Mouse (Mus musculus) lung, postnatal 0 days (tissue): ENCODE measurements around the gene Rhbdl3. TPM values are rescaled to one million over a fixed set of nuclear protein-coding genes. Genes with fewer than 3 reads are reported as not detected.

Source experiments
- ATAC-seq: fragments of 200-750 bp; cut with Nextera tagmentation; 2 replicates; pipeline ENCODE4 v1.8.0; 2017; ENCODE audit warnings: moderate library complexity
- DNase-seq: peaks from one replicate; pipeline ENCODE4 v3.0.0-alpha.2; 2016; ENCODE audit warnings: low spot score
- H3K27ac ChIP-seq: fragments of 300-500 bp; sonication (generic); 2 replicates; pipeline ENCODE4 v1.5.1; 2014; ENCODE audit warnings: antibody characterized with exemption, mild to moderate bottlenecking, low read length, mixed read lengths
- H3K27me3 ChIP-seq: fragments of 300-500 bp; sonication (generic); replicated peaks from 2 replicates; pipeline ENCODE4 v1.6.1; 2014; ENCODE audit warnings: low read length, mixed read lengths; ENCODE audit not compliant: insufficient read depth
- H3K36me3 ChIP-seq: fragments of 300-500 bp; sonication (generic); 2 replicates; pipeline ENCODE4 v1.6.1; 2014; ENCODE audit warnings: low read length, mixed read lengths; ENCODE audit not compliant: insufficient read depth
- H3K4me1 ChIP-seq: fragments of 300-500 bp; sonication (generic); 2 replicates; pipeline ENCODE4 v1.6.1; 2014; ENCODE audit warnings: antibody characterized with exemption, low read depth, low read length, mixed read lengths; ENCODE audit not compliant: insufficient read depth
- H3K4me2 ChIP-seq: fragments of 300-500 bp; sonication (generic); replicated peaks from 2 replicates; pipeline ENCODE4 v1.6.1; 2014; ENCODE audit warnings: low read depth, mild to moderate bottlenecking, low read length, moderate library complexity, mixed read lengths
- H3K4me3 ChIP-seq: fragments of 300-500 bp; sonication (generic); 2 replicates; pipeline ENCODE4 v1.5.1; 2014; ENCODE audit warnings: low read depth, low read length
- H3K9ac ChIP-seq: fragments of 300-500 bp; sonication (generic); replicated peaks from 2 replicates; pipeline ENCODE4 v1.6.1; 2014; ENCODE audit warnings: low read depth, mild to moderate bottlenecking
- H3K9me3 ChIP-seq: fragments of 300-500 bp; sonication (generic); 2 replicates; pipeline ENCODE4 v1.6.1; 2016; ENCODE audit warnings: low read length, mixed read lengths
- CTCF ChIP-seq: IDR thresholded peaks from 2 replicates; pipeline ENCODE4 v1.5.1; 2016; ENCODE audit warnings: antibody characterized with exemption, mild to moderate bottlenecking
- EP300 ChIP-seq: IDR thresholded peaks from 2 replicates; pipeline ENCODE4 v1.6.1; 2016; ENCODE audit warnings: antibody characterized with exemption, mild to moderate bottlenecking, control low read depth
- WGBS: fragments of 180-500 bp; shearing (Covaris S2); extraction: QIAGEN DNeasy Blood & Tissue Kit; methylation state at CpG from one replicate; pipeline ENCODE4 v1.1.7; 2014; 5-methylcytosine and 5-hydroxymethylcytosine counted together
- polyA plus RNA-seq: library from polyadenylated mRNA; unstranded; fragments of >200 nt; fragmentation: Nextera tagmentation; extraction: Ambion mirVana; gene quantifications from 2 replicates; pipeline ENCODE4 v1.2.1, GENCODE M21; 2015

Gene Rhbdl3
- polyA plus RNA-seq, 1 experiment from 2014 or later = 0.86 TPM

DNA sequence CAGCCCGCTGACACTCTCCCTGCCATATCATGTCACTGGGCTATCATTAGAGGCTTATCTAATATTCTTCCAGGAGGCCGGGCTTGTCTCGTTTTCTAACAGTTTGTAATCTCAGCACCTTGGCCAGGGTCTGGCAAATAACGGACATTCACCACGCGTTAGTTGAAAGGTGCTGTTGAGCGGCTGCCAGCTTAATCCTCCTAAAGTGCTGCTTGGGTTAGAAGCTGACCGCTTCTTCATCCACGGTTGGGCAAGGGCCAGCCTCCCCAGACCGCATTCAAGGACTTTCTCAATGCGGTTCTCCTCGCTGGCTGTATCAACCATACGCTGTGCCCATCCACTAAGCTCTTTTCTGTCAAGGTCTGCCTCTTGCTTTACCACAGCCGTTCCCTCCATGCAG lies 4.9 kb upstream of the Rhbdl3 start:
- Histone ChIP-seq H3K36me3 (no peaks in the 10 kb centered on the region), H3K4me2 (no peak overlapping the region), H3K27ac (no peak overlapping the region), H3K9me3 (no peaks in the 10 kb centered on the region), H3K4me1 (peaks cover 5% of the 10 kb centered on the region), H3K4me3 (no peak overlapping the region), H3K27me3 (0 out of 2 replicates have a peak, but pooled peaks cover under 1% of the 10 kb centered on the region), H3K9ac (no peak overlapping the region)
- no peak for DNase-seq
- ATAC-seq = no peak
- WGBS = 19% methylated on average over 14 of the region's 14 CpGs
- TF ChIP-seq EP300 = no peak
- TF ChIP-seq CTCF = no peak

GRCm38 (mm10) chr11:80299513-80300235 lies 1.0 kb upstream of the Rhbdl3 start:
- no peak for DNase-seq
- H3K4me3 ChIP-seq = no peak overlapping the region
- no peak for ATAC-seq
- no peak overlapping the region for H3K9ac ChIP-seq
- TF ChIP-seq EP300 = no peak
- TF ChIP-seq CTCF = no peak
- no peaks in the 10 kb centered on the region for H3K36me3 ChIP-seq
- peaks cover 19% of the 10 kb centered on the region for H3K4me1 ChIP-seq
- 7% methylated on average over 11 of the region's 12 CpGs for WGBS
- no peak overlapping the region for H3K27ac ChIP-seq
- 0 out of 2 replicates have a peak overlapping the region, but pooled peaks have one; percentile 99 for H3K4me2 ChIP-seq
- no peaks in the 10 kb centered on the region for H3K9me3 ChIP-seq
- H3K27me3 ChIP-seq = 0 out of 2 replicates have a peak, but pooled peaks cover 7% of the 10 kb centered on the region

GRCm38 (mm10) chr11:80301316-80302045 lies 769 bp downstream of the Rhbdl3 start:
- H3K36me3 ChIP-seq = no peaks in the 10 kb centered on the region
- H3K4me3 ChIP-seq = peak overlapping the region; percentile 54
- H3K27me3 ChIP-seq = 0 out of 2 replicates have a peak, but pooled peaks cover 7% of the 10 kb centered on the region
- H3K27ac ChIP-seq = no peak overlapping the region
- H3K9ac ChIP-seq = no peak overlapping the region
- H3K4me2 ChIP-seq = peak overlapping the region; percentile 99
- under 1% methylated on average over 53 of the region's 53 CpGs for WGBS
- H3K4me1 ChIP-seq = peaks cover 19% of the 10 kb centered on the region
- TF ChIP-seq EP300 (no peak), CTCF (peak; percentile 50)
- no peaks in the 10 kb centered on the region for H3K9me3 ChIP-seq
- DNase-seq (peak; percentile 24), ATAC-seq (peak; percentile 27; the same call in 1 of the 2 replicates)

GRCm38 (mm10) chr11:80302046-80302390 lies 1.3 kb downstream of the Rhbdl3 start:
- Histone ChIP-seq H3K27me3 (0 out of 2 replicates have a peak, but pooled peaks cover 7% of the 10 kb centered on the region), H3K9me3 (no peaks in the 10 kb centered on the region), H3K4me2 (peak overlapping the region; percentile 99), H3K9ac (no peak overlapping the region), H3K4me1 (peaks cover 19% of the 10 kb centered on the region), H3K4me3 (peak overlapping the region; percentile 54), H3K27ac (no peak overlapping the region), H3K36me3 (no peaks in the 10 kb centered on the region)
- WGBS = under 1% methylated on average over 9 of the region's 9 CpGs
- ATAC-seq = no peak
- peak; percentile 21 for DNase-seq
- no peak for TF ChIP-seq EP300
- no peak for TF ChIP-seq CTCF

- Histone ChIP-seq H3K4me1 (peaks cover 19% of the 10 kb centered on the region), H3K27me3 (0 out of 2 replicates have a peak, but pooled peaks cover 7% of the 10 kb centered on the region), H3K9ac (no peak overlapping the region), H3K4me2 (peak overlapping the region; percentile 99), H3K36me3 (no peaks in the 10 kb centered on the region), H3K9me3 (no peaks in the 10 kb centered on the region), H3K4me3 (peak overlapping the region; percentile 54; the same call in 1 of the 2 replicates), H3K27ac (no peak overlapping the region)
- WGBS = 2% methylated on average over 11 of the region's 11 CpGs
- TF ChIP-seq EP300 (no peak), CTCF (no peak)
- peak; percentile 73 for DNase-seq
- ATAC-seq = peak; percentile 79
Measured at GRCm38 (mm10) chr11:80302536-80302935, 1.8 kb downstream of the Rhbdl3 start.

GRCm38 (mm10) chr11:80303746-80304145 lies 3.0 kb downstream of the Rhbdl3 start:
- Histone ChIP-seq H3K9ac (no peak overlapping the region), H3K36me3 (no peaks in the 10 kb centered on the region), H3K4me2 (no peak overlapping the region), H3K9me3 (no peaks in the 10 kb centered on the region), H3K27ac (no peak overlapping the region), H3K4me1 (peaks cover 19% of the 10 kb centered on the region), H3K27me3 (0 out of 2 replicates have a peak, but pooled peaks cover 7% of the 10 kb centered on the region), H3K4me3 (no peak overlapping the region)
- DNase-seq = no peak
- ATAC-seq = no peak
- TF ChIP-seq CTCF (peak; percentile 31), EP300 (no peak)
- WGBS = 86% methylated on average over 3 of the region's 3 CpGs
